Mouse (Mus musculus) urinary bladder, postnatal 10 days (tissue): ENCODE results near the gene Cytl1.

Experiments
- DNase-seq: peaks from one replicate; pipeline ENCODE4 v3.0.0; 2022; ENCODE audit warnings: low spot score

The Cytl1 gene

DNA sequence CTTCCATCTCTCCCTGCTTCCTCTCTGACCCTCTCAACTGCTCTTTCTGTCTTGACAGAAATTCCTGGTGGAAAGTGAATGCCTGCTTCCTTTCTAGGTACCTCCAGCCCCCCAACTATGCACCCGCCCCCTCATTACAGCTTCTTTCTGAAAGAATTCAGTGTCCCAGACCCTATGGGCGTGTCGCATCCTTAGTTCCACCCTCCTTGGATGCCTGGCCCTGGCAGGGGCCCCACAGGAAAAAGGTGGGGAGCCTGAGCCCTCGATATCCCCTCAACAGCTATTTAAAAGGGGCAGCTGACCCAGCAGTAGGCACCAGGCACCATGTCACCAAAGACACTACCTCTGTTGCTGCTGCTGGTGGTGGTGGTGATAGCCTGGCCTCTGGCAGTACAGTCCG is at the start of gene Cytl1:
Gene Cytl1, plus strand, starts transcription at position 296 of the 400 bp plus-strand sequence.
- no peak for DNase-seq

DNA sequence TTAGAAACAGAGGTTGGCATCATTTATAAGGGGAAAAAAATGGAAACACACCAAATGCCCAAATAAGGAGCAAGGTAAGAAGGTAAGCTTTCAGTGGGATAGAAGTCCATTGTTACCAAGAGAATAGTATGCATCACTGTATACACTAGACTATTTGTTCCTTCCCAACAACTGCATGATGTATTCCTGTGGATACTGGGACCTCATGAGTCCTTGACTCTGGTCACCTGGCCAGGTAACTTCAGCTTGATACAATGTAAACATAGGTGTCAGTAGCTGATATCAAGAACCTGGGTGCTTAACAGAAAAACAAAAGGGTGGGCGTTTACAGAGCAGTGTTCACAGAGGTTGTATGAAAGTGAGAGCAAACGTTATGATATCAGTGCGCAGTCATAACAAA is 42.6 kb upstream of the Cytl1 start:
- no peak for DNase-seq

DNA sequence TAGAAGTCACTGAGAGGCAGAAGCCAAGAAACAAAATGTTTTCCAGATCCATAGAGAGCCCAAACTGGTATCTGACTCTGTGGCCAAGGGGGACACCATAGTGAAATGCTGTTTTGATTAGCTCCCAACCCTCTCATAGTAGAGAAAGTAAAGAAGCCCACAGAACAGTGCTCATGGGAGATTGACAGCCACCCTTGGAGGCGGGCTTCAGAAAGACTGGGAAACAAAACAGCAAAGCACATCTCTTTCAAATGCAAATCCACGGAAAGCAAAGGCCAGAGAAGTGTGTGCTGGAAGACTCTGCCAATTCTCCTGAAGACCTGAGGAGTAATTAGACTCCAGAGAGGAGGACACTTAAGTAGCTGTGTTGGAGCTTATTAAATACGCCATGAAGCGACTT is 39.5 kb upstream of the Cytl1 start:
- DNase-seq: no peak

DNA sequence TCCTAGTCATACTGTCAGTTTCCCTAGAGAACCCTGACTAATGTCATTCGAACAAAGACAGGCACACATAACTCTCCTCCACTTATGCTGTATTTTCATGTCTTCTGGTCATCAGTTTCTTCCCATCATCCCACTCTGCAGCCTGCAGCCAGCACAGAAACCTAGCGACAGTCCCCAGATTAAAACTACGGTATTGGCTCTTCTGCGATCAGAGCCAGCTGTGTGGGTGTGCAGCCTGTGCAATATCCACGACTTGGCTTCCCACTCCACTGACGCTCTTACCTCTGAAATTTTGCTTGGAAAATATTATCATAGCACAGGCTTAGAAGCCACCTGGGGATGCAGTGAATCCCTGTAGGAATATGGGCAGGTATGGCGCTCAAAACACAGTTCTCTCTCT is 38.0 kb upstream of the Cytl1 start:
- no peak for DNase-seq

DNA sequence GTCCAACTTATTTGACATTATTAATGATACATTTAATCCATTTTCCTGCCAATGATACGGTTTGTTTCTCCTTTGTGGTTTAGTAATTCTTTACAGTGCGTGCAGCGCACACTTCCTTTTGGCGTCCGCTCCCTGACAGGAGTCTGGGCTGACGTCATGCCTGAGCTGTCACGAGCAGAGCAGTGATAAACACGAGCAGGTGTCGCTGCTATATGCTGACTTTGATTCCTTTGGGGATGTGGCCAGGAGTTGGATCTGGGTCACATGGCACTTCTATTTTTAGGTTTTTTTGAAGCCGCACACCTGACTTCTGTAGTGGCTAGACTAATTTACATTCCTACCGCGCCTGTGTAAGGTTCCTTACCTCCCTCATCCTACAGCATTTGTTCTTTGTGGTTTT is 35.6 kb upstream of the Cytl1 start:
- no peak for DNase-seq

DNA sequence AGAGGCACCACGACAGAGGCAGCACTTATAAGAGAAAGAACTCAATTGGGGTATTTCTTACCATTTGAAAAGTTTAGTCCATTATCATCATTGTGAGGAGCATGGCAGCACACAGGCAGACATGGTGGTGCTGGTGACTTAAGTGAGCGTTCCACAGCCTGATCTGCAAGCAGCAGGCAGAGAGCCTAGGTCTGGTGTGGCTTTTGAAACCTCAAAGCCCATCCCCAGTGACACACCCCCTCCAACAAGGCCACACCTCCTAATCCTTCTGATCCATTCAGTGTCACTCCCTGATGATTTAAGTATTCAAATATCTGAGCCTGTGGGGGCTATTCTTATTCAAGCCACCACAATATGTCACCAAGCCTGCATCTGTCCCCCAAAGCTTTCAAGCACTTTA is 30.4 kb upstream of the Cytl1 start:
- no peak for DNase-seq

DNA sequence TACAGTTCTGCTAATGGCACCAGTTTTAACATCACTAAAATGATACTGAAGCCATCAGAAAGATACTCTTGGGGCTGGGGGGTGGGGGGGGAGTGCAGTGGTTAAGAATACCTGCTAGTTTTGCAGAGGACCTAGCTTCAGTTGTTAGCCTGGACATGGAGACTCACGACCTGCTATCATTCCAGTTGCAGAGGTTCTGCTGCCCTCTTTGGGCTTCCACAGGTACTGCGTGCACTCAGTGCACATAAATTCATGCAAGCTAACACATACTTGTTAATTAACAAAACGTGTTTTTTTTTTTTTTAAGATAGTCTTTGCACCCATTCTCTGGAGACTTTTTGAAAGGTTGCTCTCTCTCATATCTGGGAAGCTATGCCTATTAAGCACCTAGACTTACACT is 27.2 kb upstream of the Cytl1 start:
- no peak for DNase-seq

DNA sequence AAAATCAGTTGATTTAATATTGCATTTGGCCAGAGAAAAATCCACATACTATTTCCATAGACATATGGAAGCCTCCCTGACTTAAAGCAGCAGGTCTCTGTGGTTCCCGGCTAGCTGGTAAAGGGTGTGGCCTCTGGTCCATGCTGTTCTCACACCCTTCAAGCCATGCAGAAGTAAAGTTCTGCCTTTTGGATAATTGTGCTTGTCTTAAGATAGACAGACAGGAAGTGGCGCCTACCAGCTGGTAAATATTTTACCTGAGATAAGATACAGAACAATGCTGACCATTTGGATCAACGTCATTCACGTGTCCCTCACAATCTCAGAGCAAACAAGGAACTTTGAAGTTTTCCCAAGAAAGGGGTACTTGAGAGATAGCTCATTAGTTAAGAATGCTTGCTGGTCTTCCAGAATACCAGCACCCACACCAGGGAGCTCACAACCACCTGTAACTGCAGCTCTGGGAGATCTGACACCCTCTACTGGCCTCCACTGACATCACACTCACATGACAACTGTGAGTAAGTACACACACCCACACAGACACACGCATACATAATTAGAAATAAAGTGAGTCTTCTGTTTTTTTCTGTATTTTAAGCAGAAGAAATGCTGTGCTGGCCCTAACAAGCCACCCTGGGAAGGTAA is 25.9 kb upstream of the Cytl1 start:
- DNase-seq: no peak

DNA sequence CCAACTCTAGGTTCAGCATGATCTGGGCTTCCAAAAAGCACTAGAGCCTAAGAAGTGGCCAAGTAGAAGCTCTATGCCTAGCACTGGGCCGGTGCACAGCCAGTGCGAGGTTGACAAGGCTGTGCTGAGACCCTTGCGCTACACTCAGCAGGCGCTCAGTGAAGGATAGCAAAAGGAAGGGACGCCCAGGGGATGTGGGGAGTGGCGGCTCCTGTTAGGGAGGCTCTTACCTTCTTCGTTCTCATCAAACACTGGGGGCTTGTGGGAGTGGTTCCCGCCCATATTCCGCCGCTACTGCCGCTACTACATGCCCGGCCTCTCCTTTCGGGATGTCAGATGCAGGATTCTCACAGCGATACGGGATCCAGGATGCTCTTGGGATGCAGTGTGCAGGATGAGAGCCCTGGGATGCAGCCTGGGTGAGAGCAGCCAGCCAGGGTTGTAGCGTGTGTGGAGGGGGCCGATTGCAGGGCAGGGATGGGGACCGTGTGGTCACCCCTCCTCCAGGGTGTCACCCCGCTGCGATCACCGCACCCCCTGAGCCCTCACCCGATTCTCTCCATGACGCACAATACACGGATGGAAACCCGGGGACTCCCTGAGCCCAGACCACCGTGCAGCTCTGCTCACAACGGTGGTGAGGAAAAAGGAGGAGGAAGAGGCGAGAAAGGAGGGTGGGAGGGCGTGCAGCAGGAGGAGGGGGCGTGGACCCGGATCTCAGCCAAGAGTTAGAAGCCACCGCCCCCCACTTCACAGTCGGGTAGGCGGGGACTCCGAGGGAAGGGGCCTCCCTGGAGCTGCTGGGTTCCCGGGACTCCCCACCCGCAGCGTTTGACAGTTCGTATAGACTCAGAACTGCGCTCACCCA is 18.6 kb upstream of the Cytl1 start, which contains the start of gene Stk32b:
Gene Stk32b, minus strand, starts transcription at position 667 of the 868 bp plus-strand sequence.
- DNase-seq: no peak

DNA sequence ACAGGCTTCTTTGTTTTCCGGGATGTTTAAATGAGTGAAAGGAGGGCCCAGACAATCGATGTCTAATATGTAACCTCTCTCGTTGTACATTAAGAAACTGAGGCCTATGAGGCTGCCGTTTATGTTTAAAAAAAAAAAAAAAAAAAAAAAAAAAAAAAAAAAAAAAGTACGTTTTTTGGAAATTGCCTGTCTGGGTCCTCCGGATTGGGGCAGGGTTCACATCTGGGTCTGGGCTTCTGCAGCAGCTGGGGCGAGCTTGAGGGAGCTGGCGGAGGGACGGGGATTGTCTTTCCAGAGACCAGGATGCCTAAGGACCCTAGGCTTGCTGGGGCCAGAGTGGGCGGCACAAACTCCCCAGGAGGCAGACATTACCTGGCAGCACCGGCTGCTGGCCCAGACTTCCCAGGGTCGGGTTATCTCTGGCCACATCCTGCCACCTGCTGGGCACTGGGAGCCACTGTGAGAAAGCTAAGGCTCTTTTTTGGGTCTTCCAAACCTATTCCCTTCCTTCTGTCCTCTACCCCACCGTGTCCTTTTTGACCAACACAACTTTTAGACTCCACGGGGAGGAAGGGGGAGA is 17.8 kb upstream of the Cytl1 start:
- no peak for DNase-seq

DNA sequence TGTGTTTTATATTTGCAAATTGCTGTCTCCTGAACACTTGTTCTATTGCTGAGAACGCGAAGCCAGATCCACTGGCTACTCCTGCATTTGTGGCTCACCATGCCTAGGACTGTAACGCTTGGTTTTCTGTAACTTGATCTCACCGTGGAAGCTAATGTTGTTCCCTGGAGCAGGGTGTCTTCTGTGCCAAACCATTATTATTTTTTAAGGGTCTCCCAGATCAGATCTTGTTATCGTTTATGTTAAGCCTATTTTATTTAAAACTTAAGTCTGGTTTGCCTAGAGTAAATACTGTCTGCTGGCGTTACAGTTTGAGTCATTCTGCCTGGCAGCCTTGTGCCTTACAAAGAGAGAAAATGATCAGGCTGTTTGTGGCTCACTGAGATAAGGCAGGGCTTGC is 14.6 kb upstream of the Cytl1 start:
- no peak for DNase-seq

DNA sequence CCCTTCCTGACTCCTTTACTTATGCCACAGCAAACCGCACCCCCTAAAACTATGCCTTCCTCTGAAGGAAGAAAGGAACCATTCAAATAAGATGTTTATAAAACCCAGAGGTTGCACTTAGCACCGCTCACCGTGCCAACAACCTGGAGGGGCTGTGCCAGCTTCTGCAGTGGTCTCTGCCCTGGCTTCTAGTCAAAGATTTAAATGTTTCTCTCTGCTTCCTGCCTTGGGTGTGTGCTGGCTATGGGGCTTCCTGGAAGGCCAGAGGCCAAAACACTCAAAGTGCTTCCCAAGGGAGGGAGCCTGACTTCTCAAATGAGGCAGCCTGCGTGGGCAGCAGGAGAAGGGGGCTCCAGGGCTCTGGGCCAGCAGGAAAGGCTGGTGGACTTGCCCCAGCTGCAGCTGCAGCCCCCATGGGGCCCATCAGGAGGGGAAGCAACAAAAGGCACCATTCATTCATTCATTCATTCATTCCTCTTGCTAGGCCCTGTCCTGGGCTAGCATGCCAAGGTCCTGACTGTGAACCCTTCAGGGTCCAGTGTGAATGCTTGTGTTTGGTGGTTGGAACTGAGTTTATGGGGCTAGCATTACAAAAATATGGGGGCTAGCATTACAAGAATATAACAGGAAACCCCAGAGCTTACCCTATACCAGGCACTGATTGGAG is 10.0 kb upstream of the Cytl1 start:
- DNase-seq: no peak

DNA sequence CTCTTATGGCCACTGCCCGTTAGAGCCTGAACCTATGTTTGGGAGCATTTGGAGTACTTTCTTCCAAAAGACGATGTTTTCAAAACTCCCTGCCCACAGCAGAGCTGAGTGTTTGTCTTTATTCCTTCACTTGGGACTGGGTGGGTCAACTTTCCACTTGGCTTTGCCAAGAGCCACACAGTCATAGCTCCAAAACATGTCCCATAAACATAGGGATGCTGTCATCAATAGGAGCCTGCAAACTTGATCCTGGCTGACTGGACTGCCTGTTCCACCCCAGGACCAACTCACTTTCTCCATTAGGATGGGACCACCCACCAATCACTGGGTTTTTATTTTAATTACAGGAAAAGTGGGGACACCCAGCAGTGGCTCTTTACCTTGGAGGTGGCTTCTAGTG is 4.5 kb upstream of the Cytl1 start:
- DNase-seq: no peak

DNA sequence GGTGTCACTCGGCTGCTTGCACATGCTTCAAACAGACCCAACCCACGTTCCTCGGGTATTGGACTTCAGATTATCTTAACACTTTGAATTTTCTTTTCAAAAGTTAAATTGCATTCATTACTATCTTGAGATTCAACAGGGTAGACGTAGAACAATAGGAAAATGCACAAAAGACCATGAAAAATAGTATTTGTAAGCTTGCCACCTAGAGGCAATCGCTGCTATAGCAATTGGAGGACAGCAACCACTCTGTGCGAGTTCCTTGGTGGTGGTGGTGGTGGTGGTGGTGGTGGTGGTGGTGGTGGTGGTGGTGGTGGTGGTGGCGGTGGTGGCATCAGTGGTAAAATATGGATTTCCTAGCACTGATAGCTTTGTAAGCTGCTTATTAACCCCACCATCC is 894 bp downstream of the Cytl1 start:
- DNase-seq: no peak

DNA sequence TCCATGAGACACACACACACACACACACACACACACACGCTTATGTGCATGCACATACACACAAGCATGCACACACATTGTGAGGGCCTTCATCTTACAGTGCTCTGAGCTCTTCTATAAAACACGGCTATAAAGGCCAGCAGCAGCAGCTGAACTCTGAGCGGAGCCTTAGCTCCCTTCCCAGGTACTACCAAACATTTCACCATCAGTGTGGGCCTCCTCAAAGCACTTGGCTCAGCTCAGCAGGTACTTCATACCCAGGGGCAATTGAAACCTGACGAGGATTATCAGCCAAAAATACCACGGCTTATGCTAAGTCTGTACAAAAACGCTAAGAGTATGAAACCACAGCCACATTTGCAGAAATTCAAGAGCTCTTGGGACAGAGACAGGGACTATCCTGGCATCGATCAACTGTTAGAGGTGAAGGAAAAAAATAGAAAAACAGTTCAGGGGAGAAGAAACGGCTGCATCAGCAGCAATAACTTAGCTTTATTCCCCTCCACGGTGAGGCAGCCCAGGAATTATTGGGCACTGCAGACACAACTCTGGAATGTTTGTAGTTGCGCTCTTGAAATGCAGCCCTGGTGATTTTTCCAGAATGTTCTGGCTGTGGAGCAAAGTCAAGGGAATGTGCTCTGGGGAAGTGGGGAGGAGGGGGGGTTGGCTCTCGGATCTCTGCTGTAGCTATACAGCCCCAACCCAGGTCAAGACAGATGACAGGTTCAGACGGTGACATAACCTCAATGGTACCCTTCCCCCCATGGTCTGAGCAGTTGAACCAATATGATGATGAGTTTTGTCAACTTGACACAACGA is 8.8 kb downstream of the Cytl1 start:
- no peak for DNase-seq

DNA sequence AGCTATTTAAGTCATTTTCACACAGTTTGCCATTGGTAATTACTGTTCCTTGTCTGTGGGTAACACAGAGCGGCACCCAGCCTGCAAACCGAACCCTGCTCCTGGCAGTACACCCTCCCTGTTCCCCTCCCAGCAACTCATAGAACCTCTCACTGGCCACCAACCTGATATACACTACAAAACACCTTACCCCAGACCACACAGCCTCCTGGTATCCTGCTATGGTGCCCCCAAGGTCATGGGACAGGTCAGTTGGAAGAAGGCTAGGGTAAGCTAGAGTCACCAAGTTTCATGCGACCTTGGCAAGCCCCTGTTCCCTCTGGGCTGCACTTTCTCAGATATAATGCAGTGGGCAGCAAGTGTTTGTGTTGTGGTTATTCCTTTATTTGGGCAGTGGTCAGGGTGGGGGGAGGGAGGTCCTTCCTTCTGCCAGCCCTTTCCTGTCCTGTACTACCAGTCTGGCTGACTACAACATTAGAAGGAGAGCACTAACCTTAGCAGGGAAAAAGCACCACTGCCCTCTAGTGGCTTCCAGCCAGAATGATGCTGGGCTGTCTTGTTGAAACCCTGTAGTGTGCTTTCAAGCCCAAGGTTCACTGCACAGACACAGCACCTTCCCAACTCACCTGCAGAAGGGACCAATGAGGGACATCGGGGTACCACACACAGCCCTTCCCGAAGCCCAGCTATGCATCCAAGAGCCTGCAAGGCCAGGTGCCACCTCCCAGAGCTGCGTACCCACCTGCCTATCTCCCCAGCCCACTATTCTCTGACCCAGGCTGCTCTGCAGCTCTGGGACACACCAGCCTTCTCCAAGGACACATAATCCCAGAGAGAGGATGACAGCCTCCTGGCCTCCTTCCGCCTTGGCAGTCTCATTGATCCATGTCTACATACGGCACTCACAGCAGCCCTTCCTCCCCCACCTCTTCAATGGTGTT is 17.0 kb downstream of the Cytl1 start:
- DNase-seq: no peak

DNA sequence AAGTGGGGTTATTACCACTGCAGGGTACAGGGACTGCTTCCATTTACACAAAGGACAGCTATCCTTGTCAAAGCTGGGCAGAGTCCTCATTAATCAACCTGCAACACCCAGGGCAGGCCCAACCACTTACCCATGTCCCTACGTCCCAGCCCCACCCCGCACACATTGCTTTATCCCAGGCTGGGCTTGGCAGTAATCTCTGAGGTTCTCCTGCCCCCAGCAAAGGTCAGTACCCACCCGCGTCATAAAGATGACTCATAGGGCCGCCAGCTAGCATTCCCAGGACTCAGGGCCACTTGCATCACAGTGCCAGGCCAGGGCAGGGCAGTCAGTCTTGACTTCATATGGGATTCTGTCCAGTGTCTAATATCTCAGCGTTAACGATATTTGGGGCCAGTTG is 18.0 kb downstream of the Cytl1 start:
- no peak for DNase-seq

DNA sequence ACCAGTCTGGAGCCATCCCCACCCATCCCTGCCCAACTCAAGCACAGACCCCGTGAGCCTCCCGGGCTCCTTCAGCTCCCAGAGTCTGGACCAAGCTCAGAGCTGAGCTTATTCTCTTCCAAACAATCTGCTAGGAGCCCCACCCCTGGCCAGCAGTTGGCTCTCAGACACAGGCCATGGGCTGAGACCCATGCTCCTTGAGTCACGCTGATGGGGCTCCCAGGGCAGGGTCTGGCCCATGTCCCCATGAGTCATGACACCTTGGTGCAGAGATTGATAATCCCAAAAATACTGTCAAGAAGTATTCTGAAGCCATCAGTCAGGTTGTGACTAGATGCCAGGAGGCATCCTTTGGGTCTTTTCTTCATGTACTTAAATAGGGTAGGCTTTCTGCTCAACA is 26.7 kb downstream of the Cytl1 start:
- DNase-seq: no peak

DNA sequence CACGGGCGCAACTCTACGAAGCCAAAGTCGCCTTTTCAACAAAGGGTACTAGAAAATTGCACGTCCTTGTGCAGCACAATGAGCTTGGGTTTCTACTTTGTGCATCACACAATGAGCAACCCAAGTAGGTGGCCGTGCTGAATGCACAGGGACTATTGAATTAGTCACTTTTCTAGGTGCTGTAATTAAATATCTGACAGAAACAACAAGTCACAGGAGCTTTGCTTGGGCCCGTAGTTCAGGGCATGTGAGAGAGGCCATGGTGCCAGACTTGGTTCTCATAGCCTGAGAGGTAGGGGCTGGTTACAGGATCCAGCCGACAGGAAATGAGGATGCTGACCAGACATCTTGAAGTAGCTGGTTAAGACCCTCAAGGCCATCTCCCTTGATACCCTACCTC is 30.5 kb downstream of the Cytl1 start:
- no peak for DNase-seq

DNA sequence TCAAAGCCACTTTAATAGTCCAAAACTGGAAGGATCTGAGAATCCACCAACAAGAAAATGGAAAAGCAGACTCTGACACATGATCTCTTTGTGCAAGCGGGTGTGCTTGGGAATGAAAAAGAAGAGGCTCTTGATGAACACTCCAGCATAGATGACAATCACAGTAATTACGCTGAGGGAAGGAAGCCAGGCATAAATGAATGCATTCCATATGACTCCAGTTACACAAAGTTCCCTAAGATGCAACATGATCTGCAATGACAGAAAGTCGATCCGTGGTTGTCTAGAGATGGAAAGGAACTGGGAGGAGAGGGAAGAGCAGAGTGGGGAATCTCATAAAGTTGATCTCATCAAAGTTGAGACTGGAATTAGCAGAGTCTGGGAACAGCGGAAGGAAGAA is 31.9 kb downstream of the Cytl1 start:
- DNase-seq: no peak

DNA sequence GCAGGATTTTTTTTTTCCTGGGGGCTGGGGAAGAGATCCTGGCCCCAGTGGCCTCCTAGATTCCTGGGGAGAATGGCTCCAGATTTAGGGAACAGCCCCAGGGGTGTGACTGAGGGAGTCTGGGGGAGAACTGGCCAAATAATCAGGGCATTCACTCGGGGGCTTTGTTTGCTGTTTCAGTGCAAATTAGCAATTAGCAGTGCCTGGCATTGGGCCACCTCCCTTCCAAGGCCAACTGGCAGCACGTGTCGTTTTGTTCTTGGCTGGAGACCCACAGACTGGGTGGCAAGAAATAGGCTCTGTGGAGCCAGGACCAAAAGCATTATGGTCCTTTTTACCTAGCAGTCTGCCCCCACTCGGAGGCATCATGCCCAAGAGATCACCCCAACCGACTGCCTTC is 33.7 kb downstream of the Cytl1 start:
- DNase-seq: no peak
